Mouse (Mus musculus): ENCODE measurements around the gene Ubxn6. TPM values are rescaled to one million over a fixed set of nuclear protein-coding genes. Genes with fewer than 3 reads are reported as not detected.
A peak's percentile ranks its signal among the peaks of the same experiment; 100 is the strongest.
"Not testable (repeated sequence)": the region's sequence is repeated elsewhere in the genome, so short reads cannot be mapped to it uniquely, and the experiment has no call there.

The Ubxn6 gene
- polyA plus RNA-seq, 1 experiment from 2014 or later, result 31.3 TPM

- peaks cover 7% of the 10 kb centered on the region for H3K4me1 ChIP-seq (ENCODE audit: insufficient read depth)
- no peaks in the 10 kb centered on the region for H3K27me3 ChIP-seq (ENCODE audit: insufficient read depth, low read length)
- peak overlapping the region; percentile 74 for H3K9ac ChIP-seq
- H3K9me3 ChIP-seq (ENCODE audit: low read depth, low read length), result no peaks in the 10 kb centered on the region
- DNase-seq (peak; percentile 77), ATAC-seq (ENCODE audit: insufficient read depth) (peak; percentile 6; the same call in 1 of the 2 replicates)
- TF ChIP-seq CTCF (IDR thresholded peaks at IDR 0.05; ENCODE audit: low read depth), result no peak
- no peak overlapping the region for H3K27ac ChIP-seq (ENCODE audit: low read depth)
- peak overlapping the region; percentile 97 for H3K4me2 ChIP-seq
- peak overlapping the region; percentile 79 for H3K4me3 ChIP-seq (ENCODE audit: low read depth, low read length)
- peaks cover 37% of the 10 kb centered on the region for H3K36me3 ChIP-seq (ENCODE audit: insufficient read depth)
- 8% methylated on average over 8 of the region's 8 CpGs for WGBS
Measured at GRCm38 (mm10) chr17:56080781-56081585, 6.2 kb upstream of the Ubxn6 start.

- Histone ChIP-seq H3K36me3 (ENCODE audit: insufficient read depth) (peaks cover 27% of the 10 kb centered on the region), H3K4me3 (ENCODE audit: low read depth, low read length) (peak overlapping the region; percentile 79), H3K4me1 (ENCODE audit: insufficient read depth) (peaks cover 7% of the 10 kb centered on the region), H3K27ac (ENCODE audit: low read depth) (peak overlapping the region; percentile 36; the same call in 1 of the 2 replicates), H3K9me3 (ENCODE audit: low read depth, low read length) (no peaks in the 10 kb centered on the region), H3K9ac (peak overlapping the region; percentile 74), H3K27me3 (ENCODE audit: insufficient read depth, low read length) (no peaks in the 10 kb centered on the region), H3K4me2 (peak overlapping the region; percentile 97)
- no peak for TF ChIP-seq CTCF (IDR thresholded peaks at IDR 0.05; ENCODE audit: low read depth)
- DNase-seq (peak; percentile 13), ATAC-seq (ENCODE audit: insufficient read depth) (no peak)
- WGBS, result 1% methylated on average over 11 of the region's 11 CpGs
Measured at GRCm38 (mm10) chr17:56079921-56080320, 5.1 kb upstream of the Ubxn6 start.

- Histone ChIP-seq H3K9me3 (ENCODE audit: low read depth, low read length) (no peaks in the 10 kb centered on the region), H3K36me3 (ENCODE audit: insufficient read depth) (peaks cover 19% of the 10 kb centered on the region), H3K4me1 (ENCODE audit: insufficient read depth) (peaks cover 7% of the 10 kb centered on the region), H3K9ac (peak within 1 kb of the TSS; percentile 74), H3K27ac (ENCODE audit: low read depth) (peak within 1 kb of the TSS; percentile 36; the same call in 1 of the 2 replicates), H3K4me2 (peak within 1 kb of the TSS; percentile 97), H3K27me3 (ENCODE audit: insufficient read depth, low read length) (no peaks in the 10 kb centered on the region), H3K4me3 (ENCODE audit: low read depth, low read length) (peak within 1 kb of the TSS; percentile 79)
- DNase-seq (peak; percentile 100), ATAC-seq (ENCODE audit: insufficient read depth) (peak; percentile 94)
- under 1% methylated on average over 61 of the region's 61 CpGs for WGBS
- no peak for TF ChIP-seq CTCF (IDR thresholded peaks at IDR 0.05; ENCODE audit: low read depth)
Measured at GRCm38 (mm10) chr17:56078880-56079795, 4.3 kb upstream of the Ubxn6 start, which contains the start of gene Hdgfl2. Gene Hdgfl2 (plus strand): TSS chr17:56079634.

GRCm38 (mm10) chr17:56078361-56078760 is 3.5 kb upstream of the Ubxn6 start:
- not testable (repeated sequence) for ATAC-seq (ENCODE audit: insufficient read depth); H3K27me3 ChIP-seq (ENCODE audit: insufficient read depth, low read length); H3K4me1 ChIP-seq (ENCODE audit: insufficient read depth); H3K9ac ChIP-seq; H3K9me3 ChIP-seq (ENCODE audit: low read depth, low read length); H3K27ac ChIP-seq (ENCODE audit: low read depth); DNase-seq
- peaks cover 12% of the 10 kb centered on the region for H3K36me3 ChIP-seq (ENCODE audit: insufficient read depth)
- peak overlapping the region; percentile 79 for H3K4me3 ChIP-seq (ENCODE audit: low read depth, low read length)
- 56% methylated on average over 9 of the region's 9 CpGs for WGBS
- H3K4me2 ChIP-seq, result peak overlapping the region; percentile 53

- H3K4me3 ChIP-seq (ENCODE audit: low read depth, low read length), result no peak overlapping the region
- no peak overlapping the region for H3K4me2 ChIP-seq
- TF ChIP-seq CTCF (IDR thresholded peaks at IDR 0.05; ENCODE audit: low read depth), result no peak
- no peaks in the 10 kb centered on the region for H3K27me3 ChIP-seq (ENCODE audit: insufficient read depth, low read length)
- H3K36me3 ChIP-seq (ENCODE audit: insufficient read depth), result peaks cover 13% of the 10 kb centered on the region
- no peaks in the 10 kb centered on the region for H3K9me3 ChIP-seq (ENCODE audit: low read depth, low read length)
- no peak for ATAC-seq (ENCODE audit: insufficient read depth)
- H3K9ac ChIP-seq, result no peak overlapping the region
- peaks cover 10% of the 10 kb centered on the region for H3K4me1 ChIP-seq (ENCODE audit: insufficient read depth)
- H3K27ac ChIP-seq (ENCODE audit: low read depth), result no peak overlapping the region
- DNase-seq, result no peak
- 89% methylated on average over 5 of the region's 5 CpGs for WGBS
Measured at GRCm38 (mm10) chr17:56077523-56077922, 2.7 kb upstream of the Ubxn6 start.

- Histone ChIP-seq H3K27ac (ENCODE audit: low read depth) (peak overlapping the region; percentile 96), H3K27me3 (ENCODE audit: insufficient read depth, low read length) (no peaks in the 10 kb centered on the region), H3K4me1 (ENCODE audit: insufficient read depth) (peaks cover 3% of the 10 kb centered on the region; the same call in 1 of the 2 replicates), H3K9ac (peak overlapping the region; percentile 67), H3K9me3 (ENCODE audit: low read depth, low read length) (no peaks in the 10 kb centered on the region), H3K4me2 (peak overlapping the region; percentile 71), H3K4me3 (ENCODE audit: low read depth, low read length) (peak overlapping the region; percentile 65), H3K36me3 (ENCODE audit: insufficient read depth) (peaks cover 38% of the 10 kb centered on the region)
- 8% methylated on average over 22 of the region's 22 CpGs for WGBS
- TF ChIP-seq CTCF (IDR thresholded peaks at IDR 0.05; ENCODE audit: low read depth), result no peak
- peak; percentile 23 for ATAC-seq (ENCODE audit: insufficient read depth)
- DNase-seq, result peak; percentile 91
Measured at GRCm38 (mm10) chr17:56074097-56074826, 566 bp downstream of the Ubxn6 start.
